Mouse (Mus musculus) embryonic fibroblast, embryonic 13.5 days (primary cell): ENCODE measurements at regions not wholly inside any gene's neighbourhood (a gene's known extent, or its start where the extent isn't known, plus 50 kb on each side); places are given as distances from the start of the nearest gene placed in this dataset.

Experiments used
- CTCF ChIP-seq: IDR thresholded peaks from 2 replicates; pipeline ENCODE4 v1.5.1; 2011; ENCODE audit warnings: mild to moderate bottlenecking, control low read depth, low read length, moderate library complexity, borderline replicate concordance; ENCODE audit not compliant: insufficient read depth
- POLR2A ChIP-seq: IDR thresholded peaks from 2 replicates; pipeline ENCODE4 v1.6.1; 2011; ENCODE audit warnings: low read depth, mild to moderate bottlenecking, control low read depth, low read length, moderate library complexity

DNA sequence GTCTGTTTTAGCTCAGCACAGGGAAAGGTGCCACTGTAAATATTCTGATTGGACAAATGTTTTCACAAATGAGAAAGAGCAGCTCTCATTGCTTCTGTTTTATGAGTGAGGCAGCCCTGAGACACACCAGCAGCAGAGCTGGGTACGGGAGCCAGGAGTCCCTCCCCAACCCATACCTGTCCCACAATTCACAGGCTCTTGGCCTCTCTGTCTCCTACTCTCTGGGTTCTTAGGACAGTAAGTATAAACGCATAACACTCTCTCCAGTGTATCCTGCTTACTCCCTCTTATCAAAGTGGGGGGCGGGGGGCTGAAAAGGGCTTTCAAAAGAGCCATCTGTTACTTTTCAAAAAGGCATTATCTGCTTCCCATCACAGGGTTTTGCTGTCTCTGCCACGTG, 245.3 kb downstream of the Dhx35 start:
- TF ChIP-seq CTCF (no peak), POLR2A (no peak)
